Mouse (Mus musculus) G1E (cell line): ENCODE measurements around the gene Klf7.

Experiments used
- CTCF ChIP-seq: IDR thresholded peaks from 2 replicates; pipeline ENCODE4 v1.5.1; 2012; ENCODE audit warnings: low read depth, low read length, inconsistent platforms, mixed read lengths
- POLR2AphosphoS5 ChIP-seq: IDR thresholded peaks from 2 replicates; pipeline ENCODE4 v1.6.1; 2012; ENCODE audit warnings: low read depth, low read length, inconsistent platforms; ENCODE audit not compliant: insufficient replicate concordance

- TF ChIP-seq CTCF (no peak), POLR2AphosphoS5 (no peak)
These were observed 3.6 kb downstream of the Klf7 start for GRCm38 (mm10) chr1:64118285-64119170.
